Mouse (Mus musculus) limb, embryonic 12.5 days (tissue): ENCODE results near the gene Obox8. TPM values are rescaled to one million over a fixed set of nuclear protein-coding genes. Genes with fewer than 3 reads are reported as not detected.

Experiments used
- ATAC-seq: fragments of 200-750 bp; cut with Nextera tagmentation; 2 replicates; pipeline ENCODE4 v1.8.0; 2017; ENCODE audit warnings: low read depth, moderate TSS enrichment; ENCODE audit not compliant: insufficient number of reproducible peaks, insufficient read depth, low FRiP score, low TSS enrichment
- H3K27ac ChIP-seq: fragments of 300-500 bp; sonication (generic); 2 replicates; pipeline ENCODE4 v1.5.1; 2016; ENCODE audit warnings: mild to moderate bottlenecking, moderate library complexity
- H3K27me3 ChIP-seq: fragments of 300-500 bp; sonication (generic); 2 replicates; pipeline ENCODE4 v1.6.1; 2016; ENCODE audit warnings: mild to moderate bottlenecking, moderate library complexity
- H3K36me3 ChIP-seq: fragments of 300-500 bp; sonication (generic); 2 replicates; pipeline ENCODE4 v1.6.1; 2016; ENCODE audit warnings: mild to moderate bottlenecking, moderate library complexity
- H3K4me1 ChIP-seq: fragments of 300-500 bp; sonication (generic); replicated peaks from 2 replicates; pipeline ENCODE4 v1.6.1; 2016
- H3K4me2 ChIP-seq: fragments of 300-500 bp; sonication (generic); 2 replicates; pipeline ENCODE4 v1.6.1; 2016; ENCODE audit warnings: mild to moderate bottlenecking, moderate library complexity
- H3K4me3 ChIP-seq: fragments of 300-500 bp; sonication (generic); replicated peaks from 2 replicates; pipeline ENCODE4 v1.5.1; 2016; ENCODE audit warnings: mild to moderate bottlenecking
- H3K9ac ChIP-seq: fragments of 300-500 bp; sonication (generic); replicated peaks from 2 replicates; pipeline ENCODE4 v1.6.1; 2016; ENCODE audit warnings: mild to moderate bottlenecking, moderate library complexity
- H3K9me3 ChIP-seq: fragments of 300-500 bp; sonication (generic); 2 replicates; pipeline ENCODE4 v1.6.1; 2016; ENCODE audit warnings: mild to moderate bottlenecking, moderate library complexity
- WGBS: fragments of 180-500 bp; shearing (Covaris S2); methylation state at CpG from one replicate; pipeline ENCODE4 v1.1.7; 2016; 5-methylcytosine and 5-hydroxymethylcytosine counted together
- polyA plus RNA-seq: library from polyadenylated mRNA; unstranded; fragments of >200 nt; fragmentation: Nextera tagmentation; extraction: Ambion mirVana; gene quantifications from 2 replicates; pipeline ENCODE4 v1.2.1, GENCODE M21; 2016

The Obox8 gene
- polyA plus RNA-seq = not detected in 2 replicates

DNA sequence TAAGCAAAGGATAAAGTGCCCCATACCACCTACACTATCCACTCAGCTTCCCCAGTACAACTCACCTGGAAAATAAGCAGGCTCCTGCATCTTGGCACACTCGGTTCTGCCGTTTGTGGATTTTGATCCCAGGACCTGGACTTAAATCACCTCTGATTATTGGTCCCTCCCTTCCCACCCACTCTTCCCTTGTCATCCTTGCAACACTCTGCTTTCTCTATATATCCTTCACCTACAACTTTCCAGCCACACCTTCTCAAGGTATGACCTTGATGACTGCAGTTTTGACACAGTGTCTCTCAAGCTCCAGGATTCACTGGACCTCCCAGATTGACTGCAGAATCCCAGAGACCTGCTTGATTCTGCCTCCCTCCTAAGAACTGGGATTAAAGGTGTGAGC, at the start of gene Obox8:
TSS of gene Obox8 (minus strand) at position 101 of the 400 bp plus-strand sequence.
- no peak for ATAC-seq
- 89% methylated on average over 2 of the region's 2 CpGs for WGBS
- Histone ChIP-seq H3K27ac (no peak within 1 kb of the TSS), H3K9ac (no peak within 1 kb of the TSS), H3K9me3 (peaks cover 49% of the 10 kb centered on the region), H3K4me1 (no peaks in the 10 kb centered on the region), H3K27me3 (no peaks in the 10 kb centered on the region), H3K4me2 (no peak within 1 kb of the TSS), H3K36me3 (no peaks in the 10 kb centered on the region), H3K4me3 (no peak within 1 kb of the TSS)

DNA sequence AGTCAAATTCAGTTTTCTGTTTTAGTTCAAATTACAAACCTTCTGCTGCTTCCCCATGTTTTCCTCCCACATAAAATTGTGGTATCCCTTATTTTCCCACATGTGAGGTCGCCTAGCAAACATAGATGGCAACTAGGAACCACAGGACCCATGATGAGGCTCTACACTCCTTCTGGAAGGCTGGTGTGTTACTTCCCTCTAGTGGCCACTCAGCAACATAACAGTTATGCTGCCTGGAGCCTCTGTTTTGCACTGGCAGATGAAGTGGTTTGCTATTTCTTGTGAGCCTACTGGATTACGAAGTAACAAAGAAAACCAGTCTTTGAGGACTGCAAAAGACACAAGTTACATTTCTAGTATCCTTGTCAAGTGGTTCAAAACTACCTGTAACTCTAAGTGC, 16.1 kb downstream of the Obox8 start:
- H3K4me2 ChIP-seq = no peak overlapping the region

DNA sequence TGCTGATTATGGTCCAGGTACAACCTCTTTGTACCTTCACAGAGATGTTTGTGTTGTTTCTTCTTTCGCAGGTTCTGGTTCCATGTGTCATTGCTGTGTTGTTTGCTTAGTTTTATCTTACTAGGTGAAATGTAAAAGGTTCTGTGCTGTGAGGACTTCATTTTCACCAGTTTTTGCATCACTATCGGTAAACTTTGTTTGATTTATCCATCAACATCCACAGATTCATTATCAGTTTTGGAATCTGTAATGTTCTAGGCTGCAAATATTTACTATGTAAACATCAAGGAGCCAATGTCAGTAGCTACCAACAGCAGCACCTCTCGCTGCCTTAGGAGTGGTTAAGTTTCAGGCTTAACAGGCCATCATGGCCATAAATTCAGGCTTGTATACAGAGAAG, 24.7 kb downstream of the Obox8 start:
- 75% methylated on average over 3 of the region's 3 CpGs for WGBS
- no peaks in the 10 kb centered on the region for H3K36me3 ChIP-seq
- H3K27ac ChIP-seq = no peak overlapping the region
- no peaks in the 10 kb centered on the region for H3K27me3 ChIP-seq
- no peak overlapping the region for H3K4me3 ChIP-seq
- H3K9me3 ChIP-seq = peaks cover 36% of the 10 kb centered on the region
- H3K4me1 ChIP-seq = no peaks in the 10 kb centered on the region
- no peak overlapping the region for H3K9ac ChIP-seq
- no peak overlapping the region for H3K4me2 ChIP-seq
- no peak for ATAC-seq

More for the DNA sequence above, 16.1 kb downstream of the Obox8 start:
- Histone ChIP-seq H3K36me3 (no peaks in the 10 kb centered on the region), H3K4me3 (no peak overlapping the region), H3K9me3 (peaks cover 2% of the 10 kb centered on the region; the same call in 1 of the 2 replicates), H3K4me1 (no peaks in the 10 kb centered on the region), H3K9ac (no peak overlapping the region), H3K27me3 (no peaks in the 10 kb centered on the region), H3K27ac (no peak overlapping the region)
- WGBS = 40% methylated on average over 2 of the region's 2 CpGs
- no peak for ATAC-seq

DNA sequence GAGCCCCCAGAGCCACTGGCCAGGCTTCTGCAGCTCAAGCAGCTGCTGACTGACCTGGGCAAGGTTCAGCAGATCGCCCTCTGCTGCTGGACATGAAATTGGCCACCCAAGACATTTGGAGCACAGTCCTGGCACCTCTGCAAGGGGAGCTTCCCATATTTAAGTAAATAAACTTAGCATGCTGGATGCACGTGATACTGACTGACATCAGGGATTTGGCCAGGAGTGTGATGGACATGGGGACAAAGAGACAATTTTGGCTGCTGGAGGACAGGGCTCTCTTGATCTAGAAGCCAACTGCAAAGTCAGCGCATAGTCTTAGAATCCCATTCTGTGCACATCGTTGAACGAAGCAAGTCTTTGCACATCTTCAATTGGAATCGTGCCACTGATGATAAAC, 25.8 kb downstream of the Obox8 start:
- H3K27ac ChIP-seq = no peak overlapping the region
- no peaks in the 10 kb centered on the region for H3K4me1 ChIP-seq
- no peak overlapping the region for H3K4me2 ChIP-seq
- no peak overlapping the region for H3K9ac ChIP-seq
- 79% methylated on average over 6 of the region's 6 CpGs for WGBS
- no peak for ATAC-seq
- peaks cover 36% of the 10 kb centered on the region for H3K9me3 ChIP-seq
- H3K27me3 ChIP-seq = no peaks in the 10 kb centered on the region
- H3K4me3 ChIP-seq = no peak overlapping the region
- no peaks in the 10 kb centered on the region for H3K36me3 ChIP-seq

Other genes starting within 250 kb of the Obox8 start
- not detected in 2 replicates for gene Sult2a3, start 210.5 kb downstream of the Obox8 start, polyA plus RNA-seq
- not detected in 2 replicates for gene Sult2a6, start 78.7 kb downstream of the Obox8 start, polyA plus RNA-seq
- gene Sult2a8, start 113.2 kb upstream of the Obox8 start, polyA plus RNA-seq = not detected in 2 replicates
- not detected in 2 replicates for gene Sult2a7, start 160.7 kb upstream of the Obox8 start, polyA plus RNA-seq
- 0.31 and 0.50 TPM in 2 replicates for gene Vmn1r90, start 229.9 kb upstream of the Obox8 start, polyA plus RNA-seq